Mouse (Mus musculus): ENCODE data around the gene Prickle1.

The Prickle1 gene

DNA sequence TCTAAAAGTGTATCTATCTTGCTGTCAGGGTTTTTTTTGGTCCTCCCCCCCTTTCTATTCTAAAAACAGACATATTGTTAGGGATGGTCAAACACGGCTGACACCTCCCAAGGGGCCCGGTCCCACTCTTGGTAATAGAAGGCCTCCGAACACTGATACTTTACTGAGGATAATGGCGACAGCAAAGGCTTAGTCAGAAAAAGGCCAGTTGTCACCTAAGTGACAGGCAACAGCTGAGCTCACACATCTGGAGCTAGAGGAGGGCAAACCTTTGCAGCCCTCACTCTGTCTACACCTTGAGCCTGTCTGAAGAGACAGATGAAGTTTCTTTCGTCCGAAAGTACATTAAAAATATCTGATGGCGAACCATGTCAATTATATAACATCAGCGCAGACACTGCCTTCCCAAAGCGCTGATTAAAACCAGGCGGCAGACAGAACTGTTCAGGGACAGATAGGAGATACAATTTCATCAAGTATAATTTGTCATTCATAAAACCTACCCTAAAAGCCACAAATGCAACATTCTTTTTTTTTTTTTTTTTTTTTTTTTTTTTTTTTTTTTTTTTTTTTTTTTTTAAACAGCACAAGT, 1.3 kb downstream of the Prickle1 start:
- no peak for DNase-seq (ENCODE audit: low spot score in 2 of 2)

DNA sequence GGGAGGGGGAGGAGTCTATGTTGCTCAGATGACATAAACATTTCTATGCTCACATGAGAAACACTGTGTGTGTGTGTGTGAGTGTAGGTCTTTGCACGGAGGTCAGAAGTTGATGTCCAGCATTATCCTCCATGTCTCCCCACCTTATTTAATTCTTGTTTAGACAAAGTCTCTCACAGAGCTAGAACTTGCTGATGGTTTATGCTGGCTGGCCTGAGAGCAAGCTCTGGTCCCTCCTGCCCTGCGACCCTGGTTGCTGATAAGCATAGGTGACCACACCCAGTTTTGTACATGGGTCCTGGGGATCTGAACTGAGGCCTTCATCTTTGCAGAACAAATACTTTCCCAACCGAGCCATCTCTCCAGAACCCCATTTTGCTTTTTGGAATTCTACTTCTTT, 3.1 kb downstream of the Prickle1 start:
- DNase-seq (ENCODE audit: low spot score in 2 of 2): no peak

DNA sequence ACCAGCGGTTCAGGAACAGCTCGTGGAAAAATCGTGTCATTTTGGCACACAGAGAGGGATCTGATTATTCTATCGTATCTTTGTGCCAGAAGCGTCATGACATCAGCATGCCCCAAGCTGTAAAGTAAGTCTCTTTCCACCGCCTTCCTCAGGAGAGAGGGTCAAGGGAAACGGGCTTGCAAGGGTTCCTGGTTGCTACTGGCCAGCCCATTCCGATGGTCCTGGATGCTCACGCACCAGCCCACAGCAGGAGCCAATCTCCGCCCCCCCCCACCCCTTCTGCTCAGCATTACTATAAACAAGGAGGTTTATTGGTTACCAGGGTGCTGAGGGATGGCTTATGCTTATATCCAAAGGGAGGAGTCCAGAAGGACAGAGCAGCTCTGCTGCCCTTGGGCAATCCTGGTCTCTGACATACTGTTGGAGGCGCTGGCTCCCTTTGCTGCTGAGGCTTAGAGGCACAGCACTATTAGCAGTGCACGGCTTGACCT, 3.8 kb downstream of the Prickle1 start:
- DNase-seq (ENCODE audit: low spot score in 2 of 2): peak in 1 of 2 experiments; percentile 36

DNA sequence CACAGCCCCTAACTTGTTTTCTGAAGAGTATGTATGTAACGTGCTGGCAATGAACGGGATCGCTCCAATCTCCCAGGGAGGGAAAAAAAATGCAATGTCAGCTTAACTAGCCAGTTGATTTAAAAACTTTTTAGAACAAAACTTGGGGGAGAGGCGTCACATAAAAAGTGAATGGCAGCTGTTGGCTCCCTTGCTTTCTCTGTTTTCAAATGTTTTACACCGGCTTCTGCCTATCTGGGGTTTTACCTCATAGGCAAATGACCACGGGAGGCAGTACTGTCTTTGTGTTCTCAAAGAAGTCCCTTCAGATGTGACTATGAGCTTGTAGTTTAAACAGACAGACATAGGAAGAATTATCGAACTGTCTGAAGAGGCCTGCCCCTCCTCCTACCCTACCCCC, 4.3 kb downstream of the Prickle1 start:
- no peak for DNase-seq (ENCODE audit: low spot score in 2 of 2)

DNA sequence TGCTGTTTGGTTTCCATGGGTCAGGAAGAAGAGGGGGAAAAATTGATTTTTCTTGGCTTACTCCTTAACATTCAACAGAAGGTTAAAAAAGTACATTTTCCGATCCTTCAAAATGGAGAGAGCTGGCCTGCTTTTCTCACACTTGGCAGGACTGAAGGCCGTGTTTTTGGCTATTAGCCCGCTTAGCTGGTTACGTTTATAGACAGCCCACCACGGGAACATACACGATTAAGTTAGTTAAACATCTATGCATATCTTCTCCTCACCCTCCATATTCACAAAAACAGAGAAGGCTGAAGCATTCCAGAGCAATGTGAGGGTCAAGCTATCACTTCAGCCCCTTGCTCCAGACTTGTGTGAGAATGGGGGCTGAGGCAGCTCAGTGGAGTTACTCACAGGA, 7.3 kb downstream of the Prickle1 start:
- no peak for DNase-seq (ENCODE audit: low spot score in 2 of 2)

DNA sequence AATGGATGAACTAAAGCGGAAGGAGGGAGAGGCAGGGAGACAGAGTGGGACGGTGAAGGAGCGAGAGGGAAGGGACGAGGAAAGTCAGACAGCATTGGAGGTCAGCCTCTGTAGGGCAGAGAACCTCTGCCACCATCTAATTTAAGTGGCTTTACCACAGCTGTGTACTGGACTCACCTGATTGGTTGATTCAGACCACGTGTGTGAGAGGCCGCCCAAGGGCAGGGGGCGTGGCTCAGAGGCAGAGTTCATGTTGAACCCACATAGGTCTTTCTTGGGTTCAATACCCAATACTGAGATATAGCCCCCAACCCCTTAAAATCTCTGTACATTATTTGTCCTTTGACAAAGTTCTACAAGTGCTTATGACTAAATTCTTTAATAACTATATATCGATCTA, 8.0 kb downstream of the Prickle1 start:
- no peak for DNase-seq (ENCODE audit: low spot score in 2 of 2)

DNA sequence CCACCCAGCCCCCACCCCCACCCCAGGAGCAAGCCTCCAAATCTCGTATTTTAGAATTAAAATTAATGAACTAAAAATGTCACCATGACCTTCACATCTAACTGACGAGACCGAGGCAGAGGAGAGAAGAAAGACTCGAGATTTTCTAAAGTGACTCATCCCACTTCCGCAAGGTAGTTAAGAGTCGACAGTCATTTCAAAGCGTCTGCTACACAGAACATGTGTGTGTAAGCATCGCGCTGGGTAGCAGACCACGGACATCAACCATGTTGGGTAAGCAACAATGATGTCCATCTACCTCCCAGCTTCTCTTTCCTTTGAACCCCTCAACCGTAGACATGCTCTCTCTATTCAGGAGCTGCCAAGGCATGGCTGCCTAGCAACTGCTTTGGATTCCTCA, 12.6 kb downstream of the Prickle1 start:
- no peak for DNase-seq (ENCODE audit: low spot score in 2 of 2)

DNA sequence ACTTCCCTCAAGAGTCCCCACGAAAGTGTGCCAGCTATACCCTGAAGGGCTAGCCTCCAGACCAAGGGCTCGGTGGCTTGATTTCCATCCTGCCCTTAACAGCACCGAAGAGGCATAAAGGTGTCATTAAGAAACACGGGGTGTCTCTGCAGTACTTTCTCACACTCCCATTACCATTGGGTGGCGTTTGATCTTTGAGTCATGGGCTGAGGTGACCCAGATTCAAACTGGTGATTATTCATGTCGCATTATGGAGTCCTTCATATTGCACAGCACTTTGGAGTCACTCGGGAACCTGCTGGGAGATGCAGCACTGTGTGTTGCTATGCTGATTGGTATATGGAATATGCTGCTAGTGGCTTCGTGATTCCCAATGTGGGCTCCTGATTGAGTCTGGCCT, 14.0 kb downstream of the Prickle1 start:
- no peak for DNase-seq (ENCODE audit: low spot score in 2 of 2)

DNA sequence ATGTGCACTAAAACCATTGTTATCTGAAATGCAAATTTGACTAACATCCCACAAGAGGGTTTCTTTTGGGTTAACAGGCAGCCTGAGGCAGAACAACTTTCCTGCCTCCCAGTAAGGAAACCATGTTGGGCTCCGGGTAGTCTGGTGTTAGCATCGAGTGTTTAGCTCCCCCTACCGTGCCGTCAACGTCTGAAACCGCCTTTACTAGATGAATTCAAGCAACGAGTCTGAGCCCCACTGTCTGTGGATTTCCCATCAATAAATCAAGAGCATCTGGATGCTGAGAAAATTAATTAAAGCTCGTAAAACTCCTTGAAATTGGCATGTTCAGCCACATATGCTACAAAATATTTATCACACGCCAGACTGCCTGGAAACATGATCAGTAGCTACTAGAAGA, 15.8 kb downstream of the Prickle1 start:
- peak in 1 of 2 experiments; percentile 47 for DNase-seq (ENCODE audit: low spot score in 2 of 2)

DNA sequence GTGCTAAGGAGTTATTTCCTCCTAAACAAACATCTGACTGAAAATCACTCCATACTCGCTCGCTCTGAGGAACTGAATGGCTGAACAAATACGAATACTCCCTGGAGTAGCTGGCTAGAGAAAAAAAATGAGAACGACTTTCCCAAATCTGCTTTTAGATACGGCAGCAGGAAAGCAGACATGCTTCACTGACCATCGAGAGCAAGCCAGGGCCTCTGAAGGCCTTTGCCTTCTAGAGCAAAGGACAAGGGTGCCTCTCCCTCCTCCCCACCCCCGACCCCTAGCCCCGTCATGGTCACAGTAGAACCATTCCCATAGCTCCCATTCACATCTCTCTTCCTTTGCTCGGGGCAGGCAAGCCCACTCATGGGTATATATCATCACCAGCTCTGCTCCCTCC, 16.6 kb downstream of the Prickle1 start:
- DNase-seq (ENCODE audit: low spot score in 2 of 2): no peak

DNA sequence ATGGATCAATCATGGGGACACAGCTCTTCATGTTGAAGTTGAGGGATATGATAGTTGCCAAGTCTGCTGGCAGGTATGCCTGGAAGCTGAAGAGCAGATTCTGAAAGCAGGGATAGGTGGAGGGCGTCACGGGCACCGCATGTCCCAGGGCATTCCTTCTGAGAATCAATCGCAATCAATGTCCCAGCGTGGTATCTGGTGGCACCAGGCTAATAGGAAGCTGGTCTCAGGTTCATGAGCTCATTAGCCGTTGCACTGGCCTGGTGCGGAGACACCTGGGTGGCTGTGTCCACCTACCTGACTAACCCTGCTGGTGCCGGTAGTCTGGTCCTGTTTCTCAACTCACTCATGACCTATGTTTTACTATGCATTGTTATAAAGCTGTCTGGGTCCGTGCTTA, 19.3 kb downstream of the Prickle1 start:
- DNase-seq (ENCODE audit: low spot score in 2 of 2): no peak

DNA sequence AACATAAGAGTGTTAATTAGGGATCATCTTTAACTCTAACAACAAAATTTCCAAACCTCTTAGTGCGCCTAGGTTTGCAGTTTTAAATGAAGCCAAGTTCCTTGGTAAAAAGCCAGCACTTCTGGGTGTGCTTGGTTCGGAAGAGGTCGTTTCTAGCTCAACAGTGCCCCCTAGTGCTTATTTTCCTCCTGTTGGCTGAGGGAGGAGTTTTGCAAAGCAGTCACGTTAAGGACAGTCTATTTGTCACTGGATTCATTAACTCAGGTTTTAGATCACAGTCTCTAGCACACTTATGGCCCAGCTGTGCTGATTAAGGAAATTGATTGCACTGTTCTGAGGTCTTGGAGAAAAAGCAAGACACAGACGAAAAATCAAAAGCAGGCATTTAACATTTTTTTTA, 19.8 kb downstream of the Prickle1 start:
- DNase-seq (ENCODE audit: low spot score in 2 of 2): peak in 1 of 2 experiments; percentile 85

DNA sequence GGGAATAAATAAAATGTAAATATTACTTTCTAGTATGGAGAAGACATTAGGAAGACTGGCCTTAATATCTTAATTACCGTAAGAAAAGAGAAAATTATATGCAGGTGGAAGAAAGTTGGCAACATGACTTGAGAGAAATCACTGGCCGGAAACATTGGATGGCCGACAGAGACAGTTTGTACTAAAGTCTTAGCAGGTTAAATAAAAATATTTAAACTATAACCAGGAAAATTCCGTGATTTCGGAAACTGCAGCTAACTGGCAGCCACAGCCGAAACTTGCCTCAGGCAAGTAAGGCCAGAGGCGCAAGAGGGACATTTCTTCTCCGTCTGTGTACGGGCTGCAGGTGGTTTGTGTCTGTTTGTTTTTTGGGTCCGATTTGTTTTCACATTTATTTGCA, 22.8 kb downstream of the Prickle1 start:
- DNase-seq (ENCODE audit: low spot score in 2 of 2): no peak

DNA sequence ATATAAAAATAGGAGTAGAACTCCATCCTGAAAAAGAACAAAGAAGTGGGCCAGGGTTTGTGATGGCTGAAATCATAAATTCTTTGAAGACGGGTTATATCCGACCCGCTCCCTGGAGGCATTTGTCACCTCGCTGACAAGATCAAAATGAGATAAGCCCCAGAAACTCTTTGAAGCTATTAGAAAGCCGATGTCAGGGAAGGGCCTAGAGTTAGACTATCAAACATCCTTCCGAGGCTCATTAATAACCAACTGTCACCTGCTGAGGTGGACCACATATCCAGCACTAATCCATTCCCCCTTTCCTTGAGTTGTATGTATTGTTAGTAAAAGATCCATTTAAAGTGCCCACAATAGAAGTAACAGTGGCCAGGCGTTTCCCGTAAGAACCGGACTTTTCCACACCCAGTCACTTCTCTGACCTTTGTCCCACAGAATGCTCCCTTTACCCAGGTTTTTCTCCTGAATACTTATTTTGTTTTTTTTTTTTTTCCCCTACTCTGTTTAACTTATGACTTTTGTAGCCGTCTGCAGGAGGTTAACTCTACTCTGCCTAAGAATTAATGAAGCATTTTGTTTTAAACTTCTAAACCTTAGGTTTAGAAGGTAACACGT, 24.7 kb downstream of the Prickle1 start:
- DNase-seq (ENCODE audit: low spot score in 2 of 2): no peak

DNA sequence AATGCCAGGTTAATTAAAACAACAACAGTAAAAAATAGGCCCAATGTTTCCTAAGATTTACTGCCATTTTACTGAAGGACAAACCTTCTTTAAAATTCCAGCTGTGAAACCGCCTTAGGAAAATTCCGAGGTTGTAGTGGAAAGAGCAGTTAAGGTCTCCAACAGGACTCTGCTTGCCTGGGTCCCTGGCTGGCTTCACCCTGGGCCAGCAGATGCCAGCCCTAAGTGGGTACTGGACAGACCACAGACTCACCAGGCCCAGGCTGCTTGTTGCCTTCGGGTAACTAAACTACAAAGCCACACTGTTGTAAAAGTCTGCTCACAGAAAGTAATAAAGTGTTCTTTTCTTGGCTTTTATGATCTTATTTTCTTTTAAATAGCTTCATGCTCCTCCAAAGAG, 26.8 kb downstream of the Prickle1 start:
- DNase-seq (ENCODE audit: low spot score in 2 of 2): no peak

DNA sequence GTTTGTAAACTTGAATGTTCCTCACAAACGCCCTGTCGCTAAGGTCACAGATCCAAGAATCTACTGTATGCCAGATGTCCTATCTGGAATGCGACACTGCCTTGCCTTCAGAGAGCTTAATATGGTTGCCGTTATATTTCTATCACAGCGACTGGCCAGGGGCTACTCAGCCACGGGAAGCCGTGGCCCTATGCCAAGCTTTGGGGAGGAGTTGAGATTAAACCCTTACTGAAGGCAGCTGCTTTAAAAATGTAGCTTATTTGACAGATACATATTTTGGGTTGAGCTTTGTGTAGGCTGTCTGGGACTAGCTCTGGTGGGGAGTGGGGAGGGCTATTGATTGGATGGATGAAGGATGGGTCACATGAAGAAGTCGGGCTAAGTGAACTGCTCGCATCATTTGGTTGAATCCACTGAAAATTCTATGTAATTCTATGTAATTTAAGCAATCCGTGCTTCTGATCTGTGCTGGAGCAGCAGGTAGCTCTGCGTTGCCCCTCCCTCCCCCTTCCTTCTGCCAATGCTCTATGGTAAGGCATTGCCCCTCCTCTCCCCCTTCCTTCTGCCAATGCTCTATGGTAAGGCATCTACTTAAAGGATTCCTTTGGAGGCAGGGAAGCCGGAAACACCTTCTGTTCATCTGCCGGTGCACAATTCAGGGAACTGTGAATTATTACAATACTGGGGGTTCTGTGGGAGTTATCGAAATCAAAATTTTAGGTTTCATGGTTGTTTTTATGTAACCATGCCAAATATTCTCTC, 28.0 kb downstream of the Prickle1 start:
- no peak for DNase-seq (ENCODE audit: low spot score in 2 of 2)

DNA sequence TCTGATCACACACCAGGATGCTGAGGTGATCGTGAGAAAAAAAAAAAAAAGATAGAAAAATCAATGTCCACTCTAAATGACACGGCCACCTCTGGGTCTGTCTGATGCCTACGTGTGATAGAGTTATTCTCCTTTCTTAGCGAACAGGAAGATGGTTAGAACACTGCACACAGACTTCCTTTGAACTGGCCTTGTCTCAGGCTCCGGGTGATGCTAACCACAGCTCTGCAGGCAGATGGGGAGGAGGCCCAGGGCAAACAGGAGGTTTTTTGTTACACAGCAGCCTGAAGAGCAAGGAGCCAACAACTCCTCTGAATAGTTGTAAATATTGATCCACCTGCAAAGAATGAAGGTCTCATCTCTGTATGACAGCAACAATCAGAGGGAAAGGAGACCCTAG, 32.2 kb downstream of the Prickle1 start:
- no peak for DNase-seq (ENCODE audit: low spot score in 2 of 2)

DNA sequence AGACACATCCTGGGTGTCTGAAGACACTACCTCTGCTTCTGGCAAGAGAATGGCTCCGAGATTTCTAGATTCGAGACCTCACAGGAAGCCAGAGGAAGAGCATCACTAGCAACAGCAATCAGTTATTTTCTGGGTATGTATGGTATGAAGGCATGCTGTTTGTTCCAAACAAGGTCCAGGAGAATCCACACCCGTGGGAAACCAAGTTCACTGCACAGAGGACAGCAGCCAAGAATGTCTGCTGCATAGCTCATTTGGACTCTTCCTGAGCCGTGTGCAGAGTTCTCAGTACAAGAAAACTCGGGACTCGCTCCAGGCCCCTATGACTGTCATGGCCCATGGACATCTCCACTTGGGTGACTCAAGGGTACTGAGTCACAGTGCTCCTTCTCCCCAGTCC, 34.2 kb downstream of the Prickle1 start:
- DNase-seq (ENCODE audit: low spot score in 2 of 2): no peak

DNA sequence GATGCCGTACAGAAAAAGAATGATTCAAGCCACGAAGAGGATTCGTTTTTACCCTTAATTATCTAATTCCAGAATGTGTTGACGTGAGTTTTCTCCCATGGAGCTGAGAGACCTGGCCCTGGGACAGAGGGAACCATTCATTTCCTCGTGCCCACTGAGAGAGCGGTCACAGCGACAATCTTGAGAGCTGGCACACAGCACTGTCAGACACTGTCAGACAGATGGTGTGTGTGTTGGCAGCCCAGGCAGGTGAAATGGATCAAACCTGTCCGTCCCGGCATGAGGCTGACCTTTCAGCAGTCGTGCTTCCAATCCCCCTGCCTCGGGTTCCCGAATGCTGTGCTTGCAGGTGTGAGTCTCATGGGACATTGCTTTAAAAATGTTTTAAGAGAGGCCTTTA, 37.3 kb downstream of the Prickle1 start:
- no peak for DNase-seq (ENCODE audit: low spot score in 2 of 2)

DNA sequence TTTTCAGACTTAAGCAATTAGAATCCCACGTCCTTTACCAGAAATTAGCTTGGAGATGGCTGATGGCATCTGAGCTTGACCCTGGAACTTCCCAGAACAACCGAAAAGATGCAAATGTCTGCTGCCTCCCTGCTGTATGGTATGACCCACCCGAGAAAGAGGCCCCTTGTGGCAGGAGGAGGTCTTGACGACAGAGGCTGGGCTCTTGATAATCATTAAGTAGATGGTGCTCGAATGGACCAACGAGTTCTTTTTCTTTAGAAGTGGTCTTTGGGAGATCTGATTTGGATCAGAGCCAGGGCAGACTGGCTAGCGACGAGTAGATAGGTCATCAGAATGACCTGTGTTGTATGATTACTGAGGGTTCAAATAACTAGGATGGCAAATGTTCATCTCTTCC, 40.0 kb downstream of the Prickle1 start:
- no peak for DNase-seq (ENCODE audit: low spot score in 2 of 2)

DNA sequence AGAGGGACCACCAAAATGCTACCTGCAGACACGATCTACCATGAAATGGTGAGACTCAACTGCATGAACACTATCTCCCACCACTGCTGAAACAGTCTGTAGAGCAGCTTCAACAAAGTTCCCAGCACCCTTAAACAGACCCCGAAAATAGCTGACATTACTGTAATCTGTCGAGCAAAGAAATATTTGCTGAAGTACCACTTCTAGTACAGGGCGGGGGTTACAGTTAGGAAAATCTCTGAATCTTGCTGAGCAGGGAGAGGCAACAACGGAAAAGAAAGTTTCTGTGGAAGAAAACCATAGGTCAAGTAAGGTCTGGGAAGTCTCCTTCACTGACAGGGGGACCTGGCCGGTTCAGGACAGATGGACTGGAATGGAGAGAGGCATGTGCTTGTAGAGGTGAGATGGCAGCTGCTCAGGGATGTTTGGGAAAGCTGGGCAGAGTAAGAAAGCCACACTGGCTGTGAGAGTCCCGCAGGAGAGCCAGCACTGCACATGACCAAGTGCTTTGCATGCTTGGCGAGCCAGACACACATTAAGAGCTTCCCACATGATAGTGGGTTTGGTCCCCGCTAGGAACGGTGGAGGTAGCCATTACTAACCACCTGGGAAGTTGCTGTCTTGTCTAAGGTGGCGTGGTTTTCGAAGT, 41.4 kb downstream of the Prickle1 start:
- no peak for DNase-seq (ENCODE audit: low spot score in 2 of 2)

DNA sequence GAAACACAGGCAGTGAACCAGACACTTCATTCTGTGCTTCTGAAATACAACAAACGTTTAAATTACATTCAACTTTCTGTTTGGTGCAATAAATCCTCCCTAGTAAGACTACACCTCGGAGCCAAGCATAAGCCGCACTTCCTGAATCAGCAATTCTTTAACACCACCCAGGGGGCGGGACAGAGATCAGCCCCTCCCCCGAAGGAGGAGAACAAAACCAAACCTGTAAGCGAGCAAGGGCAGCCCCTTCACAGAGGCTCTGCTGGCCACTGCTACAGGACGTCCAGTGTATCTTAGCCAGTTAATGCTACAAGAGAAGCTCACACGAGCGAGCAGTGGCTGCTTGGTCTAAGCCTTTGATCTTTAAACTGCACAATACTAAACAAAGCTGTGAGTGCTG, 43.5 kb downstream of the Prickle1 start:
- DNase-seq (ENCODE audit: low spot score in 2 of 2): no peak

DNA sequence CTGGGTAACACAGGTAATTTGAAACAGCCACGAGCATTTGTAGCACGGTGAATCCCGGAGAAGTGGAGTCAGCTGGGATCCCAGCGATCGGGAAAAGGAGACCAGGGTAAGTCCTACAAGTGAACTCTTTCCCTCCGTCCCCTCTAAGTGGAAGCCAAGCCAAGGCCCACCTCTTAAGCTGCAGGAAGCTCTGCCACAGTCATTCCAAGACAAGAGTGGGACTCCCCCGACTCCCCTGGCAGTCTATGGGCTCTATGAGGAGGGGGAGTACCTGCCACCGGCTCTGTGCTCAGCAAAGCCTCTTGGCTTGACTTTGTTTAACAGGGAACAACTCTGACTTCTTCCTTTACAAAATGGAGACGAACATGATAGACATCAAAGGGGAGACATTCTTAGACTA, 47.4 kb downstream of the Prickle1 start:
- DNase-seq (ENCODE audit: low spot score in 2 of 2): no peak
